Mouse (Mus musculus): ENCODE measurements around the gene Ints14. TPM values are rescaled to one million over a fixed set of nuclear protein-coding genes. Genes with fewer than 3 reads are reported as not detected.

The Ints14 gene
- total and polyA plus RNA-seq, 3 experiments: 30.1 to 58.2 (median 52.9) TPM

DNA sequence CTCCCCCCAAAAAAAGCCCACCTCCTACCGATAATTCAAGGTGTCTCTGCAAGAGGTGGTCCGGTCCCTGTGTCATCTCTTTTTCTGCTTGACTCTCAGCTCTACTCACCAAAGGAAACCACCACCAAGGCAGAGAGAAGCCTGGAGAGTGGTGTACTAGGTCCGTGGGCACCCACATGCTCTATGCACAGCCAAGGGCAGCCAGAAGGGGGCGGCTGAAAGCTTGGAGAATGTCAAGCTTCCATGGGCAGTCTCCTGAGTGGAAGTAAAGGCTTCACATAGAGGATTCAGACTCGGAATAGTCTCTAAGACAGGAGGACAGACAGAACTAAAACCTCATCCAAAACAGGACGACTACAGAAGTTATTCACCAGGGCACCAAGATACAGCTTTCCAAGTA is 50.6 kb downstream of the Ints14 start:
- Histone ChIP-seq H3K9ac (ENCODE audit: insufficient read depth, low read depth) (no peak overlapping the region), H3K27me3 (replicated peaks) (no peaks in the 10 kb centered on the region), H3K4me1 (ENCODE audit: control insufficient read depth in 1 of 2, insufficient read depth in 2 of 2) (peaks cover 6 to 24% of the 10 kb centered on the region in 2 experiments), H3K27ac (ENCODE audit: insufficient read depth, low read depth) (no peak overlapping the region), H3K4me3 (replicated peaks in 1 of 3; ENCODE audit: low read depth in 2 of 3, low read length in 2 of 3, poor library complexity in 1 of 3) (no peak overlapping the region), H3K9me3 (replicated peaks; ENCODE audit: low read length) (no peaks in the 10 kb centered on the region), H3K36me3 (replicated peaks in 1 of 2; ENCODE audit: control insufficient read depth in 1 of 2, insufficient read depth in 1 of 2, low read length in 1 of 2) (peaks cover 5 to 26% of the 10 kb centered on the region in 2 experiments), H3K4me2 (ENCODE audit: insufficient read depth, low read depth, poor library complexity, severe bottlenecking) (peak overlapping the region; percentile 51), H3K79me2 (replicated peaks; ENCODE audit: control insufficient read depth, extremely low read depth, insufficient read depth, poor library complexity, severe bottlenecking) (peaks cover 9% of the 10 kb centered on the region)
- dilution Hi-C loops (cut with MboI; ENCODE audit: extremely low pct_ligation_motif_present, extremely low pct_unique_long_range_greater_than_20kb, low sequenced_read_pairs): no loop called here
- peak; percentile 49 for DNase-seq (ENCODE audit: extremely low read depth)
- peak; percentile 51 for TF ChIP-seq SMC3 (IDR thresholded peaks at IDR 0.05; ENCODE audit: low read depth, low read length)
- peak in 1 of 2 experiments; percentile 66; a peak in 2 of 4 replicates for TF ChIP-seq CTCF (conservative IDR thresholded peaks at IDR 0.05 in 1 of 2, IDR thresholded peaks at IDR 0.05 in 1 of 2; ENCODE audit: low read depth in 2 of 2, low read length in 2 of 2)
- TF ChIP-seq RAD21 (IDR thresholded peaks at IDR 0.05; ENCODE audit: low read depth, low read length): peak; percentile 36
- TF ChIP-seq MEF2A (IDR thresholded peaks at IDR 0.05; ENCODE audit: borderline replicate concordance, low read depth, low read length): no peak
- in situ Hi-C loops (cut with MboI; ENCODE audit: low pct_ligation_motif_present, low pct_unique_long_range_greater_than_20kb, low sequenced_read_pairs): no loop called here

DNA sequence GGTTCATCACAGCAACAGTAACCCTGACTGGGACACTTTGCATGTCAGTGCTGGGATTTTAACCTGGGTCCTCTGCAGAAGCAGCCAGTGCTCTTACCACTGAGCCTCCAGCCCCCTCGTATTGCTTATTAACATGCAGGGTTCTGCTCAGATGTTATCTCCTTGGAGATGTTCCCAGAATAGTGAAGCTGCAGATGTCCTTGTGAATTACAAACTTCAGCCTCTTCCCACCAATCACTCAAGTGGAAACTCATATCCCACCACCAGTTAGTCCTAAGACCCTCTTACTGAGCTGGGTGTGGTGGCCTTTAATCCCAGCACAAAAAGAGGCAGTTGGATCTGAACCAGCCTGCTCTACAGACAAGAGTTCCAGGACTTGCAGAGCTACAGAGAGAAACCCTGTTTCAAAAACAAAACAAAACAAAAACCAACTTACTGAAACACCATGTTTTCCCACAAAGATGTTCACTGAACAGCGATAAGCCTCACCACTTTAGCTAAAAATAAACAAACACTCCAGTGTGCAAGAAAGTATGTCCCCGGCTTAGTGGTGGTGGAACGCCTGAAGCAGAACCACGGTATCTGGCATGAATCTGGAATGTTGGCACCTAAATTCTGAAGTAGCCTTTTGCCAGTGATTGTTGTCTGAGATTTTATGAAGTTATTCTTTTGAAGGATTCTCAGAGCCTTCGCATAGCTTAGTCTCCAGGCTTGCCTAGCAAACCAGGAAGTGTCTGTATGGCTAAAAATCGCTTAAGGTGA is 54.9 kb downstream of the Ints14 start:
- Histone ChIP-seq H3K36me3 (replicated peaks in 1 of 2; ENCODE audit: control insufficient read depth in 1 of 2, insufficient read depth in 1 of 2, low read length in 1 of 2) (peaks cover 2 to 18% of the 10 kb centered on the region in 2 experiments), H3K4me1 (ENCODE audit: control insufficient read depth in 1 of 2, insufficient read depth in 2 of 2) (peaks cover 7 to 54% of the 10 kb centered on the region in 2 experiments)
- dilution Hi-C loops (cut with MboI; ENCODE audit: extremely low pct_ligation_motif_present, extremely low pct_unique_long_range_greater_than_20kb, low sequenced_read_pairs): no loop called here

DNA sequence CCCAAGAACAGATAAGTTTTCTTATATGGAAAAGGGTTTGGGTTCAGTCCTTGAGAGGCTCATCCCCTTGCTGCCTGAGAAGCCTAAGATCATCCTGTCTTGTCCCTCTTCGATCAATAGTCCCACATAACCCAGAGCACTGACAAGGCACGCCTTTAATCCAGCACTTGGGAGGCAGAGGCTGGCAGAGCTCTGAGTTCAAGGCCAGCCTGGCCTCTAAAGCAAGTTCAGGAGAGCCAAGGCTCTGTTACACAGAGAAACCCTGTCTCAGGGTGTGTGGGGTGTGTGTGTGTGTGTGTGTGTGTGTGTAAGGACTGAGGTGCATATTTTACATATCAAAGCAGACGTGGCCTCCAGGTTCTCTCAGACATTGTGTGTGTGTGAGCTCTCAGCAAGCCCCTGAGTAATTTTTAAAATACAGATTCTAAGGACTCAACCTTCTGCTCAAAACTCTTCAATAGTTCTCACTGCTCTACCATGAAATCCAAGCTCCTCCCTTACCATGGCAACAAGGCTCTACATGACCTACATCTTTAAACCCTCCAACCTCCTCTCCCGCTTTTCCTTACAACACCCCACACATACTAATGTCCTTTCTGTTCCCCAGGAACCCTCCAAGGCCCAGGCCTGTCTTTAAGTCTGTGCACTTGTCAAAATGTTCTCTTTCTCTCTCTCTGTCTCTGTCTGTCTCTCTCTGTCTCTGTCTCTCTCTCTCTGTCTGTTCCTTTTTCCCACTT is 55.7 kb downstream of the Ints14 start:
- in situ Hi-C loops (cut with MboI; ENCODE audit: low pct_ligation_motif_present, low pct_unique_long_range_greater_than_20kb, low sequenced_read_pairs): no loop called here

More for the DNA sequence above, 54.9 kb downstream of the Ints14 start:
- H3K9ac ChIP-seq (ENCODE audit: insufficient read depth, low read depth): no peak overlapping the region
- peaks cover 18% of the 10 kb centered on the region for H3K79me2 ChIP-seq (replicated peaks; ENCODE audit: control insufficient read depth, extremely low read depth, insufficient read depth, poor library complexity, severe bottlenecking)
- TF ChIP-seq UBTF (IDR thresholded peaks at IDR 0.05; ENCODE audit: low read depth, low read length): no peak
- TF ChIP-seq TBP (conservative IDR thresholded peaks at IDR 0.05; ENCODE audit: low read depth, low read length): no peak
- TF ChIP-seq TCF12 (IDR thresholded peaks at IDR 0.05; ENCODE audit: low read depth, low read length): no peak
- no peak for DNase-seq (ENCODE audit: extremely low read depth)
- H3K27ac ChIP-seq (ENCODE audit: insufficient read depth, low read depth): no peak overlapping the region
- in situ Hi-C loops (cut with MboI; ENCODE audit: low pct_ligation_motif_present, low pct_unique_long_range_greater_than_20kb, low sequenced_read_pairs): no loop called here
- H3K4me3 ChIP-seq (replicated peaks in 1 of 3; ENCODE audit: low read depth in 2 of 3, low read length in 2 of 3, poor library complexity in 1 of 3): no peak overlapping the region
- no peaks in the 10 kb centered on the region for H3K27me3 ChIP-seq (replicated peaks)
- H3K9me3 ChIP-seq (replicated peaks; ENCODE audit: low read length): no peaks in the 10 kb centered on the region
- no peak overlapping the region for H3K4me2 ChIP-seq (ENCODE audit: insufficient read depth, low read depth, poor library complexity, severe bottlenecking)

More for the DNA sequence above, 55.7 kb downstream of the Ints14 start:
- H3K36me3 ChIP-seq (replicated peaks in 1 of 2; ENCODE audit: control insufficient read depth in 1 of 2, insufficient read depth in 1 of 2, low read length in 1 of 2): peaks cover 2 to 18% of the 10 kb centered on the region in 2 experiments
- H3K4me2 ChIP-seq (ENCODE audit: insufficient read depth, low read depth, poor library complexity, severe bottlenecking): no peak overlapping the region
- TF ChIP-seq ELF1 (IDR thresholded peaks at IDR 0.05; ENCODE audit: low read depth, low read length) (no peak), MEF2A (IDR thresholded peaks at IDR 0.05; ENCODE audit: borderline replicate concordance, low read depth, low read length) (no peak)
- H3K9me3 ChIP-seq (replicated peaks; ENCODE audit: low read length): no peaks in the 10 kb centered on the region
- no peak overlapping the region for H3K27ac ChIP-seq (ENCODE audit: insufficient read depth, low read depth)
- DNase-seq (ENCODE audit: extremely low read depth): no peak
- H3K27me3 ChIP-seq (replicated peaks): no peaks in the 10 kb centered on the region
- no peak overlapping the region for H3K4me3 ChIP-seq (replicated peaks in 1 of 3; ENCODE audit: low read depth in 2 of 3, low read length in 2 of 3, poor library complexity in 1 of 3)
- dilution Hi-C loops (cut with MboI; ENCODE audit: extremely low pct_ligation_motif_present, extremely low pct_unique_long_range_greater_than_20kb, low sequenced_read_pairs): no loop called here
- H3K79me2 ChIP-seq (replicated peaks; ENCODE audit: control insufficient read depth, extremely low read depth, insufficient read depth, poor library complexity, severe bottlenecking): peaks cover 18% of the 10 kb centered on the region
- H3K9ac ChIP-seq (ENCODE audit: insufficient read depth, low read depth): no peak overlapping the region
- peaks cover 3 to 47% of the 10 kb centered on the region in 2 experiments for H3K4me1 ChIP-seq (ENCODE audit: control insufficient read depth in 1 of 2, insufficient read depth in 2 of 2)

Data from CH12.LX (cell line).